Mouse (Mus musculus): ENCODE results near the gene Aktip. TPM values are rescaled to one million over a fixed set of nuclear protein-coding genes. Genes with fewer than 3 reads are reported as not detected.

The Aktip gene
- polyA plus RNA-seq, 2 experiments = 30.4 to 58.0 TPM

DNA sequence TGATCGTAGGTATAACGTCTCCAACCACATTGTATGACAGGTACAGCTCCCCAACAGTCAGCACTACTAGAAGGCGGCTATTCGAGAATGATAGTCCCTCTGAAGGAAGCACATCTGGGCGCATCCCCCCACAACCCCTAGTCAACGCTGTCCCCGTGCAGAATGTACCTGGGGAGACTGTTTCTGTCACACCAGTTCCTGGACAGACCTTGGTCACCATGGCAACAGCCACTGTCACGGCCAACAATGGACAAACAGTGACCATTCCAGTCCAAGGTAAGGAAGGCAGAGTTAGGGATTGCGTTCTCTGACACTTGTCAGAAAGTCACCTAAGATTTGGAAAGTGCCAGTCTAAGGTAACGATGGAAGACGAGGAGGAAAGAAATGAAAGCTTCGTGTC, 93.5 kb downstream of the Aktip start:
- no peak for ATAC-seq (ENCODE audit: low FRiP score, low read depth)
- Histone ChIP-seq H3K4me3 (replicated peaks; ENCODE audit: low read length) (no peak overlapping the region), H3K27me3 (ENCODE audit: control insufficient read depth, insufficient read depth, low read length) (no peaks in the 10 kb centered on the region), H3K4me1 (ENCODE audit: control insufficient read depth, insufficient read depth, low read length) (no peaks in the 10 kb centered on the region), H3K9me3 (ENCODE audit: control insufficient read depth, low read length) (no peaks in the 10 kb centered on the region), H3K27ac (replicated peaks; ENCODE audit: low read depth, low read length) (no peak overlapping the region), H3K36me3 (ENCODE audit: control insufficient read depth, insufficient read depth, low read length) (peaks cover 35% of the 10 kb centered on the region), H3K4me2 (replicated peaks; ENCODE audit: low read depth, low read length, severe bottlenecking) (no peak overlapping the region), H3K9ac (ENCODE audit: low read depth, low read length, severe bottlenecking) (no peak overlapping the region)
- TF ChIP-seq POLR2A (IDR thresholded peaks at IDR 0.05; ENCODE audit: borderline replicate concordance, extremely low read depth, insufficient read depth, insufficient read length) = no peak
- 90% methylated on average over 12 of the region's 12 CpGs for WGBS
- DNase-seq (ENCODE audit: low spot score) = no peak

DNA sequence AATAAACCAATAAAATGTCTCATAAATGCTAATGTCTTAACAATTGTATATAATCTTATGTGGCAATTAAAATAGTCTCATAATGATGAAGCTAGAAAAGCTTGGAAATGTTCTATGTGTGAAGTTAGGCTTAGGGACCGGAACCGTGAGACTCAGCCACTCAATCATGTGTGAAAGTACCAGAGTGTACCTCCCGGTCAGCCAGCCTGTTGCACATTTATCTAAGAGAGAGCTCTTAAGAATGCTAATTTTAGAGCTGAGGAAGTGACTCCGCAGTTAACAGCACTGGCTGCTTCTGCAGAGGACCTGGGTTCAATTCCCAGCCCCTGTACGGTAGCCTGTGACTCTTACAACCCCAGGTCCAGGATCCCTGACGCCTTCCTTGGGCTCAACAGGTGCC, 101.7 kb downstream of the Aktip start:
- DNase-seq (ENCODE audit: low spot score) = no peak
- Histone ChIP-seq H3K4me3 (replicated peaks; ENCODE audit: low read length) (no peak overlapping the region), H3K9me3 (ENCODE audit: control insufficient read depth, low read length) (no peaks in the 10 kb centered on the region), H3K9ac (ENCODE audit: low read depth, low read length, severe bottlenecking) (no peak overlapping the region), H3K27me3 (ENCODE audit: control insufficient read depth, insufficient read depth, low read length) (no peaks in the 10 kb centered on the region), H3K27ac (replicated peaks; ENCODE audit: low read depth, low read length) (no peak overlapping the region), H3K4me2 (replicated peaks; ENCODE audit: low read depth, low read length, severe bottlenecking) (no peak overlapping the region), H3K4me1 (ENCODE audit: control insufficient read depth, insufficient read depth, low read length) (no peaks in the 10 kb centered on the region), H3K36me3 (ENCODE audit: control insufficient read depth, insufficient read depth, low read length) (peaks cover 52% of the 10 kb centered on the region)
- WGBS = 90% methylated on average over 6 of the region's 6 CpGs
- no peak for ATAC-seq (ENCODE audit: low FRiP score, low read depth)
- no peak for TF ChIP-seq POLR2A (IDR thresholded peaks at IDR 0.05; ENCODE audit: borderline replicate concordance, extremely low read depth, insufficient read depth, insufficient read length)

DNA sequence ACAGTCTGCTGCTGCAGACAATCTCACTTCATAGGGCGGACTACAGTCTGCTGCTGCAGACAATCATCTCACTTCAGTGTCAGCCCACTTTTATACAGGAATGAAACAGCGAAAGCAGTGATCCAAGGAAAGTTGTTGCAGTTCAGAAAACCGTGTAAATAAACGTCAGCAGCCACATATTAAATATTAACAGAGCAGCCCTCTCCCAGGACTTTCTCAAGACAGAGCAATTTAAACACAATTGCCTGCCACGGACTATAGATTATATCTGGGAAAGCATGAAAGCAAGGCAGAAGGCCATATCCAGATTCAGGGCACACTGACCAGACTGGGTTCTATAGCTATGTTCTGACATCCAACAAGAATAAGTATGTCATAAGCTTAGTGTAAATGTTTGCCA, 105.6 kb downstream of the Aktip start:
- peaks cover 48% of the 10 kb centered on the region for H3K36me3 ChIP-seq (ENCODE audit: control insufficient read depth, insufficient read depth, low read length)
- H3K9me3 ChIP-seq (ENCODE audit: control insufficient read depth, low read length) = no peaks in the 10 kb centered on the region
- WGBS = 90% methylated on average over 5 of the region's 5 CpGs
- DNase-seq (ENCODE audit: low spot score) (no peak), ATAC-seq (ENCODE audit: low FRiP score, low read depth) (no peak)
- no peak overlapping the region for H3K27ac ChIP-seq (replicated peaks; ENCODE audit: low read depth, low read length)
- no peak overlapping the region for H3K4me2 ChIP-seq (replicated peaks; ENCODE audit: low read depth, low read length, severe bottlenecking)
- no peak overlapping the region for H3K9ac ChIP-seq (ENCODE audit: low read depth, low read length, severe bottlenecking)
- TF ChIP-seq POLR2A (IDR thresholded peaks at IDR 0.05; ENCODE audit: borderline replicate concordance, extremely low read depth, insufficient read depth, insufficient read length) = no peak
- no peaks in the 10 kb centered on the region for H3K4me1 ChIP-seq (ENCODE audit: control insufficient read depth, insufficient read depth, low read length)
- H3K4me3 ChIP-seq (replicated peaks; ENCODE audit: low read length) = no peak overlapping the region
- H3K27me3 ChIP-seq (ENCODE audit: control insufficient read depth, insufficient read depth, low read length) = no peaks in the 10 kb centered on the region

DNA sequence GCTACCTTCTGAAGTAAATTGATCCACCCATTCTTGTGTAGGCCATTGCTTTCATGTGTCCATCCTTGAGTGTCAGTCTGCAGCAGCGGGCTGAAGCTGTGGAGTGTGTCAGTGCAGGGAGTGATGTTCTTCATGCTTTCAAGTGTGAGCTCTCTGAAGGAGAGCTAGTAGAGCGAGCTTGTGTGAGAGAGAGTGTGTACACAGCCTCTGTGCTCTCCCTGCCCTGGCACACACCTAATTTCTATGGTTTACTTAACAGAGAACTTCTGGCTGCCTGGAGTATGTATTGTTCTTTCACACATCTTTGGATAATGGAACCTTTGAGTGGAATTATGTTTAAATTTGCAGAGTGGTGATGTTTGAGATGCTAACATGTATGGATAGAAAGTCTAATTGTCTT, 110.2 kb downstream of the Aktip start:
- TF ChIP-seq POLR2A (IDR thresholded peaks at IDR 0.05; ENCODE audit: borderline replicate concordance, extremely low read depth, insufficient read depth, insufficient read length) = no peak
- no peaks in the 10 kb centered on the region for H3K9me3 ChIP-seq (ENCODE audit: control insufficient read depth, low read length)
- H3K27ac ChIP-seq (replicated peaks; ENCODE audit: low read depth, low read length) = no peak overlapping the region
- H3K4me1 ChIP-seq (ENCODE audit: control insufficient read depth, insufficient read depth, low read length) = no peaks in the 10 kb centered on the region
- DNase-seq (ENCODE audit: low spot score) = no peak
- 92% methylated on average over 2 of the region's 2 CpGs for WGBS
- H3K4me3 ChIP-seq (replicated peaks; ENCODE audit: low read length) = no peak overlapping the region
- no peak overlapping the region for H3K4me2 ChIP-seq (replicated peaks; ENCODE audit: low read depth, low read length, severe bottlenecking)
- no peak overlapping the region for H3K9ac ChIP-seq (ENCODE audit: low read depth, low read length, severe bottlenecking)
- peaks cover 47% of the 10 kb centered on the region for H3K36me3 ChIP-seq (ENCODE audit: control insufficient read depth, insufficient read depth, low read length)
- ATAC-seq (ENCODE audit: low FRiP score, low read depth) = no peak
- H3K27me3 ChIP-seq (ENCODE audit: control insufficient read depth, insufficient read depth, low read length) = no peaks in the 10 kb centered on the region

DNA sequence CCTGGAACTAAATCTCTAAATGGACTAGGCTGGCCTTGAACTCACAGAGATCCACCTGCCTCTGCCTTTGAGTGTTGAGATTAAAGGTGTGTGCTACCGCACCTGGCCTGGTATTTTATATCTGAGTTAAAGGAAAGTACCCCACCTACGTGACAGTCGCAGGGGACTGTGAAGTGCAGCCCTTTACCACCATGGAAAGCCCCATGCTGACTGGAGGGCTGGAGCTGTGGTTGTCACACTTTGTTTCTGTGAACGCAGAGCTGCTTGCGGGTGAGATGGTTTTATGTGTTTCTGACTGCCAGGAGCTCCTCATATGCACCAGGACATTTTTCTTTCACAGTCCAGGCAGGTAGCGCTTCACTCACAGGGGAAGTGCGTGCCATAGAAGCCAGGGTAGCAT, 111.3 kb downstream of the Aktip start:
- peaks cover 58% of the 10 kb centered on the region for H3K36me3 ChIP-seq (ENCODE audit: control insufficient read depth, insufficient read depth, low read length)
- ATAC-seq (ENCODE audit: low FRiP score, low read depth) = no peak
- H3K9me3 ChIP-seq (ENCODE audit: control insufficient read depth, low read length) = no peaks in the 10 kb centered on the region
- H3K4me2 ChIP-seq (replicated peaks; ENCODE audit: low read depth, low read length, severe bottlenecking) = no peak overlapping the region
- no peaks in the 10 kb centered on the region for H3K27me3 ChIP-seq (ENCODE audit: control insufficient read depth, insufficient read depth, low read length)
- no peak for TF ChIP-seq POLR2A (IDR thresholded peaks at IDR 0.05; ENCODE audit: borderline replicate concordance, extremely low read depth, insufficient read depth, insufficient read length)
- no peaks in the 10 kb centered on the region for H3K4me1 ChIP-seq (ENCODE audit: control insufficient read depth, insufficient read depth, low read length)
- no peak overlapping the region for H3K4me3 ChIP-seq (replicated peaks; ENCODE audit: low read length)
- H3K27ac ChIP-seq (replicated peaks; ENCODE audit: low read depth, low read length) = no peak overlapping the region
- H3K9ac ChIP-seq (ENCODE audit: low read depth, low read length, severe bottlenecking) = no peak overlapping the region
- no peak for DNase-seq (ENCODE audit: low spot score)
- 85% methylated on average over 7 of the region's 7 CpGs for WGBS

DNA sequence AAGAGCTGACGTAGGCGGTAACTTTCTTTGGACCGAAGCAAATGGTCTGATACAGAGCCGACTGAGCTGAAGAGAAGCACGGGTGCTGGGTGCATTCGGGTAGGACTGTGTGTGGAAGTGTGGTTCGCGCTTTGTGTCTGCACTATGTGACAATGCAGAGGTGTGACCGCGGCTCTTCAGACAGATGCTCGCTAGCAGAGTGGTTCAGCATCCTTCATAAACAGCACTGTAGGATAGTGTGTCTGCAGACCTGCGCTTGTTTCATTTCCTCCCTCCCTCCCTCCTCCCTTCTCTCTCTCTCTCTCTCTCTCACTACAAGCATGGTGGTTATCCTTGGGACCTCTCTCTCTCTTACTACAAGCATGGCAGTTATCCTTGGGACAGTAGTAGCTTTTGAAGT, 117.3 kb downstream of the Aktip start:
- H3K9ac ChIP-seq (ENCODE audit: low read depth, low read length, severe bottlenecking) = no peak overlapping the region
- H3K4me1 ChIP-seq (ENCODE audit: control insufficient read depth, insufficient read depth, low read length) = no peaks in the 10 kb centered on the region
- no peak overlapping the region for H3K27ac ChIP-seq (replicated peaks; ENCODE audit: low read depth, low read length)
- no peak overlapping the region for H3K4me3 ChIP-seq (replicated peaks; ENCODE audit: low read length)
- ATAC-seq (ENCODE audit: low FRiP score, low read depth) (no peak), DNase-seq (ENCODE audit: low spot score) (no peak)
- H3K27me3 ChIP-seq (ENCODE audit: control insufficient read depth, insufficient read depth, low read length) = no peaks in the 10 kb centered on the region
- no peak overlapping the region for H3K4me2 ChIP-seq (replicated peaks; ENCODE audit: low read depth, low read length, severe bottlenecking)
- peaks cover 56% of the 10 kb centered on the region for H3K36me3 ChIP-seq (ENCODE audit: control insufficient read depth, insufficient read depth, low read length)
- 82% methylated on average over 12 of the region's 12 CpGs for whole genome bisulfite sequencing
- H3K9me3 ChIP-seq (ENCODE audit: control insufficient read depth, low read length) = no peaks in the 10 kb centered on the region
- TF ChIP-seq POLR2A (IDR thresholded peaks at IDR 0.05; ENCODE audit: borderline replicate concordance, extremely low read depth, insufficient read depth, insufficient read length) = no peak

Data from limb, embryonic 14.5 days (tissue).